Mouse (Mus musculus): ENCODE measurements around the gene Arih1. TPM values are rescaled to one million over a fixed set of nuclear protein-coding genes. Genes with fewer than 3 reads are reported as not detected.

Arih1 gene
- 88.3 TPM for polyA plus RNA-seq (2014; fragmentation: Illumina TruSeq; extraction: RNeasy Lipid Tissue Mini Kit (QIAGEN cat#74804); ENCODE audit: low read depth, low replicate concordance)

DNA sequence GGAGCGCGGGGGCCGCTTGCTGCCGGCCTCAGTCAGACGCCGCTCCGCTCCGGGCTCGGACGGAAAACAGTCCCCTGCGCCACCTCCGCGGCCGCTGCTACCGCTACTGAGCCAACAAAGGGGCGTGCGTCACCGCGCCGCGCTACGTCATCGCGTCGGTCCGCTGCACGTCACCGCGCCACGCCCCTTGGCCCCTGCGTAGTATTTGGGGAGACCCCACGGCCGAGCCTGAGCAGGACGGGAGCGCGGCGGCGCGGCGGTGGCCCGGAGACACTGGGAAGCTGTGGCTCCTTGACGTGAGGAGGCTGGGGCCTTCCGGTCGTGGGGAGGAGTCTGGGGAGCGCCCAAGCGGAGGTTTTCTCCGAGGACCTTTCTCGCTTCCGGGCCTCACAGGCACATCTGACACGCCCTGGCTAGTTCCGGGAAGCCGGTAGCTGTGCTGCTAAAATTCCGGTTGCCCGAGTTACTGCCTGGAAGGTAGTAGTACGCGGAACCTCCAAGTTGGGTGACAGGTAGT is at the start of gene Arih1:
Gene Arih1 (minus strand): TSS at position 70 of the 517 bp plus-strand sequence.

DNA sequence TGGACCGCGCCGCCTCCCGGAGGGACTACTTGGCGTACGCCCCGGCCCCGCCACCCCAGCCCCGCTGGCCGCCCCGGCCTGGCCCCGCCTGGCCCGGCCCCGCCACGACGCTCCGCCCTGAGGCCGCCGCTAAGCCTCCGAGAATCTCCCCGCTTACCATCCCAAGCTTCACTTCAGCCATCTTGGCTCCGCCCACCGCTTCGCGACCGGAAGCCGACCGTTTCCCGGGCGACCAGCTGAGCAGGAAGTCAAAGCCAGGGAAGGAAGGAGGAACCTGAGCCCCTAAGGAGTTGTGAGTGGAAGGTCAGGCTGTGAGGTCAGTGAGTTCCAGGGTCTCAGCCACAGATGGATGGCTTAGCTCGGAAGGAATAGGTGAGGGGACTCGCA is 133.2 kb downstream of the Arih1 start, which contains the start of gene Bbs4:
Gene Bbs4 (minus strand): TSS at position 256 of the 387 bp plus-strand sequence.

Other genes starting within 250 kb of the Arih1 start
- 15.6 TPM for gene Adpgk, start 195.1 kb downstream of the Arih1 start, polyA plus RNA-seq (2014; fragmentation: Illumina TruSeq; extraction: RNeasy Lipid Tissue Mini Kit (QIAGEN cat#74804); ENCODE audit: low read depth, low replicate concordance)
- 22.1 TPM for gene Bbs4, start 133.1 kb downstream of the Arih1 start, polyA plus RNA-seq (2014; fragmentation: Illumina TruSeq; extraction: RNeasy Lipid Tissue Mini Kit (QIAGEN cat#74804); ENCODE audit: low read depth, low replicate concordance)
- gene Hexa, start 52.9 kb upstream of the Arih1 start, polyA plus RNA-seq (2014; fragmentation: Illumina TruSeq; extraction: RNeasy Lipid Tissue Mini Kit (QIAGEN cat#74804); ENCODE audit: low read depth, low replicate concordance) = 18.2 TPM
- not detected for gene Tmem202, start 53.2 kb upstream of the Arih1 start, polyA plus RNA-seq (2014; fragmentation: Illumina TruSeq; extraction: RNeasy Lipid Tissue Mini Kit (QIAGEN cat#74804); ENCODE audit: low read depth, low replicate concordance)
- gene Celf6, start 91.3 kb upstream of the Arih1 start, polyA plus RNA-seq (2014; fragmentation: Illumina TruSeq; extraction: RNeasy Lipid Tissue Mini Kit (QIAGEN cat#74804); ENCODE audit: low read depth, low replicate concordance) = not detected
- gene Parp6, start 130.7 kb upstream of the Arih1 start, polyA plus RNA-seq (2014; fragmentation: Illumina TruSeq; extraction: RNeasy Lipid Tissue Mini Kit (QIAGEN cat#74804); ENCODE audit: low read depth, low replicate concordance) = 10.4 TPM
- gene Pkm, start 169.8 kb upstream of the Arih1 start, polyA plus RNA-seq (2014; fragmentation: Illumina TruSeq; extraction: RNeasy Lipid Tissue Mini Kit (QIAGEN cat#74804); ENCODE audit: low read depth, low replicate concordance) = 19.4 TPM
- not detected for gene Gramd2, start 193.5 kb upstream of the Arih1 start, polyA plus RNA-seq (2014; fragmentation: Illumina TruSeq; extraction: RNeasy Lipid Tissue Mini Kit (QIAGEN cat#74804); ENCODE audit: low read depth, low replicate concordance)

All from kidney, adult 10 weeks (tissue).